Mouse (Mus musculus): Measurements from ENCODE around the gene Fam89a.

Gene Fam89a

DNA sequence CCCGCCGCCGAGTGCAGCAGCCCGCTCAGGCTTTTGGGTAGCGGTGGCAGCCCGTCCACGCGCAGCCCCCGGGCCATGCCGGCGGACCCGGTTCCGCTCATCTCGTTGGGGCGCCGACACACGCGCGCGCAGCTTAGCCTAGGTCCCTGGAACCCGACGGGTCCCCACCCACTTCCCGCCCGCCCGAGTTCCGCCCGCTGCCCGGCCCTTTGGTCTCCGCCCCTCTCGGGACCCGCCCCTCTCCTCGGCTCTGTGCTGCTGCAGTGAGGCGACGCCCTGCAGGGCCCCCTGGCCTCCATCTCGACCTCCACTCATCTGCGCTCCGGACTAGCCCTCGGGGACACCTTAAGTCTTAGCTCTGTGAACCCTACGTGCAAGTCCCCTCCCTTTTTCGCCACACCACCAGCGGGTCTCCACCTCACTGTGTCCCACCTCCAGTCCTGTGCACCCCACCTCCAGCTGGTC, at the start of gene Fam89a:
Gene Fam89a (minus strand): TSS at position 124 of the 465 bp plus-strand sequence.
- in situ Hi-C loops (cut with MboI): no loop called here

DNA sequence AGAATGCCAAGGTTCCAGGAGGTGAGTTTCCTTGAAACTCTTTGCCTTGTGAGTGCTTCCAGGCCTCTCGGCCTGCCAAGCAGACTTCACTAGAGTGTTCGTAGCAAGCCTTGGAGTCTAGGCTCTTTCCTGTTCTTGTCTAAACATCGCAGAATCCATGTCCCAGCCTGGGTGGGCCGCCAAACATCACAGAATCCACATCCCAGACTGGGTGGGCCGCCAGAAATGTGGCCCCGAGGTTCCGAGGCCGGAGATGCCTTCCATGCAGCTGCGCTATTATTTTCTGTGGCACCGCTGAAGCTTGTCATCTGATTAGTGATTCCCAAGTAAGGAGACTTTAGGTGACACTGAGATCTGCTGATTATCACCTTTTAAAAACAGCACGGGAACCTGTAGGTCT, 48.9 kb upstream of the Fam89a start:
- in situ Hi-C loops (cut with MboI): no loop called here

DNA sequence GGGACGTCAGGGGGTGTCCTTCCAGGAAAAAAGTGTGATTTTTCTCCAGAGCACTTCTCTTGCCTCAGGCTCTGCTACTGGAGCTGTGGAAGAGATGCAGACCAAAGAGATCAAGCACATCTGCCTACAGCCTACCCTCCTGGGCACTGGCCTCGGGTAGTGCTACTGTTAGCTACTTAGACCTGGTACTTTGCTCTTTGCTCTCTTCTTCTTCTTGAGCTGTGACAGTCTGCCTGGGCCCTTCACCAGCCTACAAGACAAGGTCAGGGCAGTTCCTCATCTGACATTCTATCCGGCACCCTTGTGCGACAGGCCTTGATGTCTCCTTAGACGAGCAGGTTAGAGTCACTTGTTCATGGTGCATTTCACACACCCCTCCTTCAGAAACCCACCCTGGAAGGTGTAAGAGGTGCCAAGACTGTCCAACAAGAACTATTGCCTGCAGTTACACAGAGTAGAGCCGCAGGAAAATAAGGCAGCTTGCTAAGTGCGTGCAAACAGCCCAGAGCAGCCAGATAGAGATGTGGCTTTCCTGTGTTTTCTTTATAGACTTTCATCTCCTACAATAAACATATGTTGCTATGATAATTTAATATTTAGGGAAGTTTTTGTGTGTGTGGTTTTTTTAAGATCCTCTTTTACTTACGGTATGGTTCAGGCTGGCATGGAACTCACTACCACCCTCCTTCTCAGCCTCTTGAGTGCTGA, 44.3 kb upstream of the Fam89a start:
- in situ Hi-C loops (cut with MboI): no loop called here

DNA sequence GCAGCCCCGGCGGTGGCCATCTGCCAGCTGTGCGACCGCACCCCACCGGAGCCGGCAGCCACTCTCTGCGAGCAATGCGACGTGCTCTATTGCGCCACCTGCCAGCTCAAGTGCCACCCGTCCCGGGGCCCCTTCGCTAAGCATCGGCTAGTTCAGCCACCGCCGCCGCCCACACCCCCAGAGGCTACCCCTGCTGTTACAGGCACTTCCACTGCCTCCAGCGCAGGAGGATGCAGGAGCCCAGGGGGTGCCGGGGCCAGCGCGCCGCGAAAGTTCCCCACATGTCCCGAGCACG, 42.8 kb upstream of the Fam89a start:
- in situ Hi-C loops (cut with MboI): no loop called here

DNA sequence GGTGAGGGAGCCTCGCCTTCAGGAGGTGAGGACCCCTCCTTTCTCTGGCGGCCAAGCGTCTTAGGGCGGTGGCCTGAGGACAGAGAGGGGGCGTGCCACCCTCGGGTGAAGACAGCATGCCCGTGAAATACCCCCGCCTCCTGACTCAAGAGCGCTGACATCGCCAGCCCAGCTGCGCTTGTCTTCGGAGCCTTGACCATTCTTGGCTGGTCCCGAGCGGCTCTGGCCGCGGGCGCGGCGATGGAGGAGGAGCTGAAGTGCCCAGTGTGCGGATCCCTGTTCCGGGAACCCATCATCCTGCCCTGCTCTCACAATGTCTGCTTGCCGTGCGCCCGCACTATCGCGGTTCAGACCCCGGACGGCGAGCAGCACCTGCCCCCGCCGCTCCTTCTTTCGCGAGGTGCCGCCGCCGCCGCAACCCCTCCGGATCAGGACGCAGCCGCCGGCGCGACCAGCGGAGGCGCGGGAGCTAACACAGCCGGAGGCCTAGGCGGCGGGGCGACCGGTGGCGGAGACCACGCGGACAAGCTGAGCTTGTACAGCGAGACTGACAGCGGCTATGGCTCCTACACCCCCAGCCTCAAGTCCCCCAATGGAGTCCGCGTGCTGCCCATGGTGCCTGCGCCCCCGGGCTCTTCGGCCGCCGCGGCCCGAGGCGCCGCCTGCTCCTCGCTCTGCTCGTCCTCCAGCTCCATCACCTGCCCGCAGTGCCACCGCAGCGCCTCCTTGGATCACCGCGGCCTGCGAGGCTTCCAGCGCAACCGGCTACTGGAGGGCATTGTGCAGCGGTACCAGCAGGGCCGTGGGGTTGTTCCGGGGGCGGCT, 42.2 kb upstream of the Fam89a start:
- in situ Hi-C loops (cut with MboI): no loop called here

DNA sequence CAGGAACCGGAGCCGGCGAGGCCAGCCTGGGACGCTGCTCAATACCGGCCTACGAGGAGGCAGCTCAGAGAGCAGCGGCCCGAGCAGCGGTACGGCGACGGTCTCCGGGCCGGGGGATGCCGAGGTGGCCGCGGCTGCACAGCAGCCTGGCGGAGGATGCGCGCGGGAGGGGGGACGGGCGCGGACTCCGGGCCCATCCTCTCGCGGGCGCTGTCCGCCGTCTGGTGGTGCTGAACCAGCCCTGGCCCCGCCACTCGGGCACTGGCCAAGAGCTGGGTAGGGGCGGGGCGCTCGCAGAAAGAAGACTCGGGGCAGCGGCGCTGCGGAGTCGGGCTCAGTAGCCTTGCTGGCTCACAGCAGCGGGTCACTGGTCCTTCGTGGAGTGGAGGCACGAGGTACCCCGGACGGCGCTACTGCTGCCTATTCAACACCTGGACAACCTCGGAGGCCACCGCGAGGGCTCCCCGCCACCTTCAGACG, 41.6 kb upstream of the Fam89a start:
- in situ Hi-C loops (cut with MboI): no loop called here

DNA sequence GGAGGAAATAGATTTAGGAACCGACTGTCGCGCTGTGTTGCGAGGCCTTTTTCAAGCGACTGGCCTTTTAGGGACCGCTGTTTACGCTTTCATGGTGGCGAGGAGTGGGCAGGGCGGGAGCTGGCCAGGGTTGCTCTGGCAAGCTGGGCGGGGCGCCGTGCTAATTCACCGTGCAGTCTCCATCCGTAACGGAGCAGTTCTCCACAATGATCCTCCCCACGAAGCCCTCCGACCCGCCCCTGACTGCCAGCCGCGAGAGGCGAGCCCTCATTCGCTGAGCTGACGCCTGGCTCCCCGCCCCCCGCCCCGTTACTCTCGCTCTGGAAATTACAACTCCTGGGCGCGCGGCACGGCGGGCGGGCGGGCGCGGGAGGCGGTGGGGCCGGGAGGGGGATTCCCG, 41.1 kb upstream of the Fam89a start, which contains the start of gene Trim67:
Gene Trim67 (plus strand): TSS at position 385 of the 400 bp plus-strand sequence.
- in situ Hi-C loops (cut with MboI): no loop called here

DNA sequence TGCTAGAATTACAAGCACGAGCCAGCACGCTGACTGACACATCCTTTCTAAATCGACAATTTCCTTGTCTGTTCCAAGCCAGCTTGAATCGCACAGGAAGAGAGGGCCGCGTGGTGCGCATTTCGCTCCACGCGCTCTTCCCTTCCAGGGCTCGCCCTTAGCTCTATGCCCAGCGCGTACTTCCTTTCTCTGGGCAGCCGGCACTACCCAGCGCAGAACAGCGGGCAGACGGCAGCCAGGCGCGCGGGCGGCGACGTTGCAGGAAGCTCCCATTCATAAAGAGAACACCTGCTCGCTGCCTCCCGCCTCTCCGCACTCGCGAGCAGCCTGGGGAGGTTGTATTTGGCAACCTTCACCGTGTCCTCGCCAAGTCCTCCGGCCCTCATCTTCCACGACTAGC, 40.6 kb upstream of the Fam89a start:
- in situ Hi-C loops (cut with MboI): no loop called here

DNA sequence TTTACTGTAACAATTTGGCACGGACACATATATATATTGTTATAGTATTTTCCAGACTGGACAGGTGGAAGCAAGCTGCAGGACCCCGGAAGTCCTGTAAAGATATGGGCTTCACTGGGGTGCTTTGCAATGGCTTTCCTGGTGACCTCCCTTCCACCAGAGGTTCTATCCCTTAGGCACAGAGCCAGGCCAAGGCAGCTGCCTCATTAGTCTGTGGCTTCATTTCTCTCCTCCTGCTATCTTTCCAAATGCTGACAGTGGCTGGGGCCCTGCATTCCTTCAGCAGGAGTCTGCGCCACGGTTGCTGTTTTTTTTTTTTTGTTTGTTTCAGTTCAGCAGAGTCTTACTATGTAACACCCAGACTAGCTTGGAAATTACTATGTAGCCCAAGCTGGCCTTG, 40.1 kb upstream of the Fam89a start:
- in situ Hi-C loops (cut with MboI): no loop called here

DNA sequence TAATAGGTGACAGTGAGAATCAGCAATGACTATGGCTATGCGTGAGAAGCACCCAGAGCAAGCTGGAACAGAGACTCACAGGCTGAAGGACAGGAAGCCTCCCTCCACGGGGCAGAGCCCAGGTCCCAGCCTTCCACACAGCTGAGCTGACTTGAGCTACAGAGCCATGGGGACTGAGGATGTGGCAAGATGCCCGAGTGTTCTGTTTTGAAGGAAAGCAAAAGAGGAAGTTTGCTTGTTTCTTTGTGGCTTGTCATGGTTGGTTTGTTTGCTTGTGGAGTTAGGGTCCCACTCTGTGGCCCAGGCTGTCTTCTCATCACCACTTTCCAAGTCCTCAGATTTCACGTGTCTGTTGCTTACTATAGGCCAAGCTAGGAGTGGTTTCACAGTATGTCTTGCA, 39.0 kb upstream of the Fam89a start:
- in situ Hi-C loops (cut with MboI): no loop called here

DNA sequence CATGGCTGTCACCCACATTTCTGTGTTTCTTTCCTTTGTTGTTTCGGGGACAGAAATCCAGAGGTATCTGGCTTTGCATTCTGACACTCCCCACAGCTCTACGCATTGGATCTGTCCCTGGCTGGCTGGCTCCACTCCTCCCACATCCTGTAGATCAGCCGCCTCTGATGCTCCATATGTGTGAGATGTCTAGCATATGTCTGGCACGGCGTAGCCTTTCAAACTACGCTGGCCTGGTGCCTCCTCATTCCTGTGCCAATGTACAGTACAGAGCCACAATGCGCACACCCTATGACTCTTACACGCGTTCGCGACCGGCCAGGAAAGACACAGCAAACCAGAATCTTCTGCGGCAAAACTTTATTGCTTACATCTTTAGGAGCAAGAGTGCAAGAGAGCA, 33.0 kb upstream of the Fam89a start:
- in situ Hi-C loops (cut with MboI): no loop called here

DNA sequence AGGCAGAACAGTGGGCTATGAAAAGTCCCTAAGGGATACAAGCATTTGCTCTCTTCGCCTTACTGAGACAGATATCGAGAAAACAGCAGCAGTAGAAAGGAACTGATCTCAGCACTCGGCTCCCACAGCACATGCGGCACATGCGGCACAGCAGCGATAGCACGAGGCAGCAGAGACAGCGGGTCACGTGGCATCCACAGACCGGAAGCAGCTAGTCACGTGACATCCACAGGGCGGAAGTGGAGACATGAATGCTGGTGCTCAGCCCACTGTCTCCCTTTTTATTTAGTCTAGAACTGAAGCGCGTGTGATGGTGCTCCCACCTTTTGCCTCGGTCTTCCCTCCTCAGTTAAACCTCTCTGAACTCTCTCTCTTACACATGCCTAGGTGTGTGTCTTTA, 31.6 kb upstream of the Fam89a start:
- in situ Hi-C loops (cut with MboI): no loop called here

DNA sequence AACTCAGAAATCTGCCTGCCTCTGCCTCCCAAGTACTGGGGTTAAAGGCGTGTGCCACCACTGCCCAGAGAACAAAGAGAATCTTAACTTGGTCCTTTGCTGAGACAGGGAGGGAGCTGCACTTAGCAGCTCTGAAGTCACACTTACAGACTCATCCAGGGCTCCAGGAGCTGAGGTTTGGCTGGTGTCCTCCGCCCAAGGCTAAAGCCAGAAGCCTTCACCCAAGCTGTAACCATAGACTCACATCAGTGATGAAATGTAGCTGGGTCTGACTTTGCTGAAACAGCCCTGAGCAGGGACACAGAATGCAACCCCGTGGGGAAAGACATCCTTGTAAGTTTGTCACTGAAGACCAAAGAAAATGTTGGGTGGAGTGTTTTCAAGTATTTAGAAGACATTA, 30.8 kb upstream of the Fam89a start:
- in situ Hi-C loops (cut with MboI): no loop called here

DNA sequence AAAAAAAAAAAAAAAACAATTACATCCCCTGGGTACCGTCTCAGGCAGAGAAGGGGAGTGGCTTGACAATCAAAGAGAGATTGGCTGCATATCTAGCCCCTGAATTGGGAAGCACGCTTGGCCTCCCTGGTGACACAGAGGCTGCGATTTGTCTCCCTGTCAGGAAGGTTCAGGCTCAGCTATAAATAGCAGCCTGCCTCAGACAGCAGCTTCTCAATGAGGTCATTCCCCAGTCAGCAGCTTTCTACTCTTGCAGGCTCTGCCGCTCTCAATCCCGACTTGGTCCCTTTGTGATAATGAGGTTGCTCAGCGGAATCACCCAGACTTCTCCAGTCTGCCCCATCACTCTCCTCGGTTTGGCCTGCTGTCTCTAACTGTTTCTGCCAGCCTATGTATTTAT, 28.6 kb upstream of the Fam89a start:
- in situ Hi-C loops (cut with MboI): no loop called here

DNA sequence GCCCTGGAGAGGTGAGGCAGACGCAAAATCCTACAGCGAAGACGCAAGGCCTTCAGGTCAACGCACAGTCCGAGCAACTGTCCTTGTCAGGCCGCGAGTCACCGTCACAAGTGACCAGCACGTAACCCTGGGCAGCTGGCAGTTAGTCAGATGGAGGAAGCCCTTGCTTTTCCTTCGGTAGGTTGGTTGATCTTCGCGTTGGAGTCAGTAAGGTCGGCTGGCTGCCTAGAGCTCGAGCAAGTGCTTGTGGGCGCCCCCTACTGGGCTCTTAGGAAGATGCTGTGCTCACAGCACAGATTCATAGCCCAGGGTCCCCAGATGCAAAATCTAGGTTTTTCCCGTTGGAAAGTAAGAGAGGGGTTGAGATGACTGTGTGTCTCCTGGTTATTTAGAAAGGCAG, 24.1 kb upstream of the Fam89a start:
- in situ Hi-C loops (cut with MboI): no loop called here

DNA sequence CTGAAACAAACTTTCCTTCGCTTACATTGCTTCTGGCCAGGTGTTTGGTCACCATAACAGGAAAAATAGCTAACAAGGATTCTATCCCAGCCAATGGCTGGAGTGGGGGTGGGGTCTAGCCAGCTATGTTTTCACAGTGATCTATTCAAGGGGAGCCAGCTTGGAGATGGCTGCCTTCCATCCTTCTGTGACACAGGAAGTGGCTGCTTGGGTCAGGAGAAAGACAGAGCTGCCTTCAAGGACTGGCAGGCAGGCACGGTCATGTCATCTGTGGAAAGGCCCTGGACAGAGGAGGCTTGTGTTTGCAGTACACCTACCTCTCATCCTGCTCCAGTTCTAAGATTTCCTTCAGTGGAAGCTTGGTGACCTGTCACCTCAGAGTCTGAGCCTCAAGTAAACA, 20.8 kb upstream of the Fam89a start:
- in situ Hi-C loops (cut with MboI): no loop called here

DNA sequence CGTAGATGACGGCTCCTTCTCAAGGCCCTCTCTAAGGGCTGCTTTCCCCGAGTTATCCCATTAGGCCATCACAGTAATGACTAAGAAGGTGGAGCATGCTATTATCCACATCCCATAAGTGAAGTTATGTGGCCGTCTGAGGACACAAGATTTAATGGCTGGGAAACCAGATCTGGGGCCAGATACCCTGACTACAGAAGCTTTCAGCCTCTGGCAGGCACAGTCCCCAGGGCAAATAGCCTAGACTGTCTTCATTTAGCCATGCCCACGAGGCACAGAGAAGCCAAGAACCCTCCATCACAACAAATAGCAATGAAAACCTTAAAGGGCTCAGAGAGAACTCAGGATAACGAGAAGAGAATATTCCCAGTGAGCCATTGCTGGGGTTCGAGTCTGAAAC, 11.4 kb upstream of the Fam89a start:
- in situ Hi-C loops (cut with MboI): no loop called here

DNA sequence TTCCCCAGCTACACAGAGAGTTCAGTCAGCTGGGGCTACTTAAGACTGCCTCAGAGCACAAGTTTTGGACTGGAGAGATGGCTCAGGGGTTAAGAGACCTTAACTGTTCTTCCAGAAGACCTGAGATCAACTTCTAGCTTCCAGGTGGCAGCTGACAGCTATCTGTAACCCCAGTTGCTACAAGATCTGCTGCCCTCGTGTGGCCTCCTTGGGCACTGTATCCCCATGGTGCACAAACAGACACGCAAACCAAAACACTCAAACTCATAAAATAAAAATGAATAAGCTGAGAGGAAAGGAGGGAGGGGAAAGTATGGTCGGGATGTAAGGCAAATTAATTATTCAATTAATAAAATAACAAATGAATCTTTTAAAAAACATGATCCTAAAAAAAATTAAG, 6.9 kb upstream of the Fam89a start:
- in situ Hi-C loops (cut with MboI): no loop called here

DNA sequence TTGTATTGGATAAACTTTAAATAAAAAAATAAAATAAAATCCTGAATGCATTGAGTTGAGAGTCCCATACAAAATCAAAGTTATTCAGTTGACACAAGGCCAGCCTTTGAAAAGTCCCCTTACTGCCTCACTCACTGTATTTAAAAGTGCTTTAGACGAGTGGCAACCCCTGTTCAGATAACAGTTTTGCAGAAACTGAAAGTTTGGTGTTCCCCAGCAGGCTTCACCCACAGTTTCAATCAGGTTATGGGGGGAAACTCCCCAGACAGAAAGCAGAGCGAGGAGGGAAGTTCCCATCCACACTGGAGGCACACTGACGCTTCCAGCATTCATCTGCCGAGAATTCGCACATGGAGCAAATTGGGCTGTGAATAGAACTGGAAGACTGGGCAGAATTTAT, 5.0 kb upstream of the Fam89a start:
- in situ Hi-C loops (cut with MboI): no loop called here

DNA sequence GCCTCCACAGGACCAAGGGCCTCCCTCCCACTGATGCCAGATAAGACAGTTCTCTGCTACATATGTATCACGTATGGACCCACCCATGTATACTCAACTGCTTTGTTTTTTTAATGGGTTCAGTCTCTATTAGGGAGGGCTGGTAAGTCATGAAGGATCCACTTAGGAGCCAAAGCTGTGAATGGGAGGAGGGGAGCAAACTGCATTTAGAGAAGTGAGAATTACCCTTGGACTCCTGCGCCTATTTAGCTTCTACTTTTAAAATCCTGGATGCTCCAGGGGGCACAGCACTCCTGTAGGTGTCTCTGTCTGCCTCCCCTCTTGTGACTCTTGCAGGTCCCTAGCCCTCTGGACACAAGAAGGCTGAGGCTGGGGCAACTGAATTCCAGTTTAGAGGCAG, 4.5 kb upstream of the Fam89a start:
- in situ Hi-C loops (cut with MboI): no loop called here

DNA sequence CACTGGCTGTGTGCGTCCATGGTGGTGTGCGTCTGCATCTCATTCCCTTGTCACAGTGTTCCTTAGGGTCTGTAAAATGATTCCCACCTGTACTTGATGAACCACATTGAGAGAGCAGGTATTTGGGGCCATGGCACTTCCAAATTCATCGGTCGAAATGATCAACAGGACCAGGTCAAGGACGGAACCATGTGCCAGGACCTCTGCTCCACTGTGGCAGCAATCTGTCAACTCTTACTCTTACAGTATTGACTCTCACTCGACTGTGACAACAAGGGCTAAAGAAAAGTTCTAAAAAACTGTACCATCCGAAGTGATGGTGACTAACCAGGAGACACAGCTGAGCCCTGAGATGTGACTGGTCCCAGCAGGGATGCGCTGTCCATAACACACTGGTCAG, 3.8 kb upstream of the Fam89a start:
- in situ Hi-C loops (cut with MboI): no loop called here

DNA sequence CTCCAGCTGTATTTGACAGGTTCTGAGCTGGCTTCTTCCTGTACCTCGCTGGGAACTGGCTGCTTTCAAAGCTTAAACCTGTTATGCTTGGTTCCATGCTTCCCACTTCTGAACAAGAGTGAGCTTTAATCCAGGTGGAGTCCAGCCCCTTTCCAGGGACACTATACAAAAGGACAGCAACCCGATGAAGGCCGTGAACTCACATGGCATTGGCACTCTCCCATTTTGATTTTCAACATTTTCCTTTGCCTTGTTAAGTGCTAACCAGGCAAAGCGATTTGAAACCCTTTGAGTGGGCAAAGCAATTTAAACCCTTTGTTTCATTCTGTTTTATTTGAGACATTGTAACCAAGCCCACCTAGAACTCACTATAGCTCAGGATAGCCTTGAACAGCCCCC, 3.2 kb upstream of the Fam89a start:
- in situ Hi-C loops (cut with MboI): no loop called here

DNA sequence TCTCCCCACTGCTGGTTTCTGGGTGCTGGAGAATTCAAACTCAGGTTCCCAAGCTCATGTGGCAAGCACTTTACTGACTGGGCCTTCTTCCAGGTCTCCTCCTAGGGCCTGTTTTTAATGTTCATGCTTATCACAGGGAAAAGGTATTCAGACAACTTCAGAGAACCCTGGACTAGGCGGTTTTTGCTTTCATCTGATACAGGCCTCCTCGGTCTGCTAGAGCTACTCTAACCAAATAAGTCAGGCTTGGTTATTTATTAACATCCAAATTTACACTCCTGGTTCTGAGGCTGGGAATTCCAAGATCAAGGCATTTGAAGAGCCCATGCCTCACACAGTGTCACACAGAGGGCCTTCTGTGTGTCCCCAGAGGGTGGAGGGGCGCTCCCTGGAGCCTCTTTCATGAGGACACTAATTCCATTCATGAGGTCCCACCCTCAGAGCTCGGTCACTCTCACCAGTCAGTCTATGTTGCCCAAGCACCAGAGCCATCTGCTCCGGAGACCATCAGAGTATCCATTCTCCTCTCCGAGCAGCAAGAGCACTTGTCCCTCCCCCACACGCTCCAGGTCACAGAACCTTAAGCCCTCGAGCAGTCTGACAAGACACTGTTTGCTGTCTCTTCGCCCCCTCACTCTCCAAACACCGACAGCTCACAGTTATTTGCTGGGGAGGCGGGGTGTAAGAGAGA, 2.6 kb upstream of the Fam89a start:
- in situ Hi-C loops (cut with MboI): no loop called here

Data from mature B cell (primary cell).